Mouse (Mus musculus) heart, postnatal 25 days (tissue): ENCODE results near the gene Bahd1. TPM values are rescaled to one million over a fixed set of nuclear protein-coding genes. Genes with fewer than 3 reads are reported as not detected.
A peak's percentile ranks its signal among the peaks of the same experiment; 100 is the strongest.

ENCODE experiments used
- DNase-seq: peaks from one replicate; pipeline ENCODE4 v3.0.0; 2022; ENCODE audit warnings: low spot score
- intact Hi-C: fragments of 180-260 bp; cut with DNase I; formaldehyde crosslinking; loops from one replicate; pipeline ENCODE4 v1.15.1; 2025
- total RNA-seq, 2 experiments: library from RNA; stranded (reverse); gene quantifications; 2 replicates each; pipeline ENCODE4 v1.2.3; 2021

Gene Bahd1
- 10 to 100 TPM; 14.7 to 18.2 TPM for total RNA-seq

- no peak for DNase-seq
- intact Hi-C loops = no loop called here
Measured at GRCm38 (mm10) chr2:118899981-118900825, at the start of gene Bahd1. Bahd1 (plus strand) TSS chr2:118900377.

GRCm38 (mm10) chr2:118851756-118852155 lies 48.4 kb upstream of the Bahd1 start:
- intact Hi-C loops = no loop called here
- DNase-seq = no peak

DNA sequence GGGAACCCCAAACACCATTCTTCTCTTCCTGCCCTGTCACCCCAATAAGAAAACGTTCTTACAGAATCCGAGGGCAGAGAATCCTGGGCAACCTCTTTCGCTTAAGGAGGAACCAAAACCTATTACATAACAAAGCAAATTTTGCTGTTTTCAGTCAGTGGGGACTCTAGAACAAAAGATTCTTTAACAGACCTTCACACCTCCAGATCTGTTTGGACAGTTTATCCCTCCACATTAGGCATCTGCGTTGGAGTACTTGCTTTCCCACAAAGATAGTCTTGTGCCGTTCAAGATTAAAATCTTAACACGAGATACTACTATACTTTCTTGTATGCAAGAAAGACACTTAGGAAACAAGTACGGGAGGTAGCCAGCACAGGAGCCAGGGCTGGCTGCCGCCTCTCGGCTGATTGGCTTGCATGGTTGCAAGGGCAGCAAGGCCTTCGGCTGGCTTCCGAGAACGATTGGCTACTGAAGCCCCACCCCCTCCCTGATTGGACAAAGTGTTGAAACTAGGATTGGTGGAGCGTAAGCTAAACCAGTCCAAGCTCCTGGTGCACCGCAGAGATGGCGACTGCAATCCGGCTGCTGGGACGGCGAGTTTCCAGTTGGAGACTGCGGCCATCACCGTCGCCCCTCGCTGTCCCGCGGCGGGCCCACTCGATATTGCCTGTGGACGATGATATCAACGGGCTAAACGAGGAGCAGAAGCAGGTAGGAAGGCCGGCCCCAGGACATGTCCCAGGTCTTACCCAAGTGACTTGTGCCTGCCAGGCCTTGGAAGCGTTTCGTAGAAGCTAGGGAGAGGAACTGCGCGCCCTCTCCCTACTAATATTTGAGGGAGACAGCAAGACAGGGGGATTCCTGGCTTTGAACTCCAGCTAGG lies 38.5 kb upstream of the Bahd1 start, which contains the start of gene Ivd:
Ivd (plus strand) TSS at position 501 of the 886 bp plus-strand sequence.
- DNase-seq = peak; percentile 89
- intact Hi-C loops = loop anchor here (2.0 to 5.0 kb wide), 2 partner anchors 47 to 119 kb away; partner anchors contain the start of gene Knstrn

GRCm38 (mm10) chr2:118862340-118862675 lies 37.9 kb upstream of the Bahd1 start:
- intact Hi-C loops = loop anchor here (5.0 kb wide), 1 partner anchor 120 kb away; no protein-coding TSS in a partner anchor
- no peak for DNase-seq

DNA sequence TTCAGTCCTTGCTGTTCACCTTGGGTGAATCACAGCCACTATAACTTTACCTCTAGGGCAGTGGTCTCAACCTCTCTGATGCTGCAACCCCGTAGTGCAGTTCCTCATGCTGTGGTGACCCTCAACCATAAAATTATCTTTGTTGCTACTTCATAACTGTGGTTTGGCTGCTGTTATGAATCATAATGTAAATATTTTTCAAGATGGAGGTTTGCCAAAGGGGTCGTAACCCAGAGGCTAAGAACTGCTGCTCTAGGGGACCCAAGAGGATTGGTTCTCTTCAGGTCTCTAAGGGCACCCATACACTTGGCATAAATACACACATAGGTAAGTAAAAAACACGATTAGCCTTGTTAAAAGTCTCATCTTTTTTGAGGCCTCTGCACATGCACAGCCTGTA lies 29.6 kb upstream of the Bahd1 start:
- intact Hi-C loops = no loop called here

GRCm38 (mm10) chr2:118871032-118871431 lies 29.1 kb upstream of the Bahd1 start:
- intact Hi-C loops = no loop called here
- DNase-seq = no peak

More for the DNA sequence above, 29.6 kb upstream of the Bahd1 start:
- DNase-seq = no peak

GRCm38 (mm10) chr2:118873018-118873417 lies 27.2 kb upstream of the Bahd1 start:
- intact Hi-C loops = no loop called here
- no peak for DNase-seq

DNA sequence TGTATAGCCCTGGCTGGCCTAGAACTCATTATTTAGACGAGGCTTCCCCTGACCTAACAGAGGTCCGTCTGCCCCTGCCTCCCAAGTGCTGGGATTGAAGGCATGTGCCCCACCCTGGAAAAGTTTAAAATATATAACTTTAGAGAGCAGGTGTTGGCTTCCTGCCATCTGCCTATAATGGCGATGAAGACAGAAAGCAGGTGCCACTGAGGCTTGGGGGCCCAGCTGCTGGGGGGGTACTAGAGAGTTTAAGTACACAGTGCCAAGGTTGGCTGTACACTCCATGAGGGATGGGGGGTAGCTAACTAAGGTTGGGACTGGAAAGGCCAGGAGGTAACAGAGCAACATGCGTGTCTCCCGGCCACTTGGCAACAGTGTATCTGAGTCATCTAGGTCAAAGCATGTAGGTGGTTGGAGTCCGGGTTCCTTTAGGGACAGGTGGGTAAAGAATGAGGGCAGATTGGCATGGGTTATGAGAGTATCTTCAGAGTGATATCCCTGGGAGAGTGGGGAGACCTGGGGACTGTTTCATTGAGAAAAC lies 26.2 kb upstream of the Bahd1 start:
- DNase-seq = no peak
- intact Hi-C loops = no loop called here

GRCm38 (mm10) chr2:118875316-118875715 lies 24.9 kb upstream of the Bahd1 start:
- intact Hi-C loops = no loop called here
- no peak for DNase-seq

- no peak for DNase-seq
- intact Hi-C loops = no loop called here
Measured at GRCm38 (mm10) chr2:118876453-118876852, 23.7 kb upstream of the Bahd1 start.

DNA sequence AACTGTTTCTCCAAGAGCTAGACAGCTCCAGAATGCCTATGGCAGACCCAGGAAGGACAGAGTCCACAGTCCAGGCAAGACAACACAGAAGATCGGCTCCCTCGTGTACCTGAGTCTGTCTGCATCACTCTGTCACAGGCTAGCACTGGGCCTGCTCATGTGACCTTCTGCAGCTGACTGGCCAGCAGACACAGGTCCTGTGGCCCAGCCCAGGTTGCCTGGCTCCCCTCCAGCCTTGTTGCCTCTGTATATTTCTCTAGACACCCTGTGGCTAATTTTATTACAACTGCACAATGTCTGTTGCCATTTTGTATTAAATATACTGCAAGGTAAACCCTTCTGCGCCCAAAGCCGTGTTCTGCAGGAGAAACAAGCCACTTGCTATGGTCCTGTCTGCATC lies 19.2 kb upstream of the Bahd1 start:
- DNase-seq = no peak
- intact Hi-C loops = loop anchor here (5.0 kb wide), 1 partner anchor 69 kb away; the partner anchor contains the start of gene Knstrn

DNA sequence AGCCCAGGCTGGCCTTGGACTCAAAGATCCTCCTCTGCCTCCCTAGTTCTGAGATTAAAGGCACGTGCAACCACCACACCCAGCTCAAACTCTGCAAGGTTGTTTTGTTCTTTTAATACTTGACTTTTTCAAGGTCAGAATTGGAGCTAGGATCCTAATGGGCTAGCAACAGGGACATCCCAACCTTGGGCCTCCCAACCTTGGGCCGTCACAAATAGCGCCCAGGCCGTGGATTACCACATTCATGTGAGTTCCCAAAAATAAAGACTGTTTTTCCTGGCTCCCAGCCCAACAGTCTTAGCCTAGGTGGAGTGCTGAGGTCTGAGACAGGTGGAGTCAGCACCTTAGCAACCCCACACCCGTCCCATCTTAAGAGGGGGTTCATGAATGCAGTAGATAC lies 18.2 kb upstream of the Bahd1 start:
- intact Hi-C loops = loop anchor here (2.0 to 5.0 kb wide), 2 partner anchors 70 to 117 kb away; partner anchors contain the start of gene Knstrn
- DNase-seq = no peak

- intact Hi-C loops = loop anchor here (1.0 to 5.0 kb wide), 6 partner anchors 71 to 245 kb away; partner anchors contain the start of gene Knstrn
- DNase-seq = peak; percentile 61
Measured at GRCm38 (mm10) chr2:118882840-118883679, 17.1 kb upstream of the Bahd1 start.

GRCm38 (mm10) chr2:118887440-118887839 lies 12.7 kb upstream of the Bahd1 start:
- intact Hi-C loops = no loop called here
- DNase-seq = no peak

DNA sequence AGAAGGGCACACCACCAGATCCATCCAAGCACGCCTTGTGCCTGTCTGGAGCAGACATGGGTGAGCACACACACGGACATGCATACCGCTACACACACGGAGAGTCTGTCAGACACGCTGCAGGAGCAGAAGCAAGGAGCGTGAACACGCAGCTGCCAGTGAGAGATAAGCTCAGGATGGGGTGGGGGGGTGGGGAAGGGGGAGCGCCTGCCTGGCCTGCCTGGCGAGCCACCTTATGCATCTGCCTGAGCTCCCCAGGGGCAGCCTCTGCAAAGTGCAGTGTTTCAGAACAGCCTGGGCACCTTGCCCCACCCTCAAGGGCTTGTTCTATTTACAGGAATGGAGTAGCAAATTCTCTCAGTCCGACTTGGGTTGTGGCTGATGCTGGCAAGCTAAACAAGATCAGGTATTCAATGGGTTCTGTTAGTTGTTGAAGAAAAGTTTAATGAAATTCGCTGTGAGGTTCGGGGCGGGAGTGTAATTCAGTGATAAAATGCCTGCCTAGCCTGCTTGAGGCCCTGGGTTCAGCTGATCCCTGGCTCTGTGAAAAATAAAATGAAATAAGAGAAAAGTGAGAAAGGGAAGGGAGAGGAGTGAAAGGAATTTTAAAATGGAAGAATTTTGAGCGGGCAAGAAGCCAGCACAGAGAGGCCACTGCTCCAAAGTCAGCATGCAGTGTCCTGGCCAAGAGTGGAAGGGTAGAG lies 12.2 kb upstream of the Bahd1 start:
- intact Hi-C loops = no loop called here
- no peak for DNase-seq

DNA sequence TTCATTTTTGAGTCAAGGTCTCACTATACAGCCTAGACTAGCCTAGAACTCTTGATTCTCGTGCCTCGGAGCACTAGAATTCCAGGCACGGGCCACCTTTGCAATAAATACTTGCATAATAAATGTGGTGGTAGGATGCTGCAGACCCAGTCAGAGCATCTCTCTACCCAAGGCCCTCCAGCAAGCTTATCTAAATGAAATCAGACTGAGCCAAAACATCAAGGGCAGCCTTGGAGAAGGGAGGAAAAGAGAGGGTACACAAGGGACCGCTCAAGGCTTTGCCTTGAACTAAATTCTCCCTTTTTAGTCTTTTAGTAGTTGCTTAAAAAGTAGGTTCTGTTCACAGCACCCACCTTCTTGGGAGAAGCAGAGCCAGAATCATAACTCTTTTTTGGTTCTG lies 9.0 kb upstream of the Bahd1 start:
- intact Hi-C loops = no loop called here
- DNase-seq = no peak

DNA sequence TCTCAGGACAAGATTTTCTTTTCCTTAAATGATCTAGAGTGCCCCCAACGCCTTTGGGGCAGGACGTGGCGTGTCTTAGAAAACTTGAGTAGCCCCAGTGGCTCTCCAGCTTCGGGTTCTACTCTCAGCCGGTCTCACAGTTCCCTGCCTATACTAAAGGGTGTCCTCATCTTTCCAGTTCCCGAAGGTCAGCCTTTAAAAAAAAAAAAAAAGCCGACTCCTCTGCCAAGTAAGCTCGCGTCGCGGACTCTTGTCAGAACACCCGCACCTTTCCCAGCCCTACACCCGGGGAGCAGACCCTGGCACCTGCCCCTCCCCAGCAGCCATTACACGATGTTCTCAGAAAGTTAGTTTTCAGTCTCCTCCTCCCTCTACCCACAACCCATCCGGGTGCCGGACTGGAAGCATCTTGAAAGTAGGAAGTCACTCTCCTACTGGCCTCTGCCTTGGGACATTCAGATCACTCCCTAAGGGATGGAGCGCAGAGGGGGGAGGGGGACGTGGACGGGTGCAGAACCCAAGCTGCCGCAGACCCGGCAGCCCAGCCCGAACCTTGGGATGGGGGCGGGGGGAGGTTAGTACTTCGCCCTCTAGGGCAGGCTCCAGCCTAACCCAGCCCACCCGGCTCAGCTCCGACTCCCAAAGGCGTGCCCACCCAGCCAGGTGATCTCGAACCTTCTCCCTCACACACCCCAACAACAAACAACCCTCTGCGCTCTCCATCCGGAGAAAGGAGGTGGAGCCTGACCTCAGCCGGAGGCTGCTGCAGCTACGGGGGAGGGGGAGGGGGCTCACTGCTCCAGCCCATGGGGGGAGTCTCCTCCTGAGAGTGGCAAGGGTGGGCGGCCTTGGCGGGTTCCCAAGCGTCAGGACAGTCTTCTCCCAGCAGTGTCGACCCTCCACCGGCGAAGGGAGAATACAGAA lies 3.9 kb upstream of the Bahd1 start:
- intact Hi-C loops = no loop called here
- DNase-seq = peak; percentile 17

- no peak for DNase-seq
- intact Hi-C loops = no loop called here
Measured at GRCm38 (mm10) chr2:118896914-118897291, 3.3 kb upstream of the Bahd1 start.
